Mouse (Mus musculus) ES-E14 (cell line): ENCODE data around the gene Nsd1. TPM values are rescaled to one million over a fixed set of nuclear protein-coding genes. Genes with fewer than 3 reads are reported as not detected.

Source experiments
- DNase-seq: peaks from one replicate; pipeline ENCODE4 v3.0.0-alpha.2; 2013; ENCODE audit warnings: low read depth, low spot score
- H3K27ac ChIP-seq: 2 replicates; pipeline ENCODE4 v1.5.1; 2012; ENCODE audit warnings: low read depth, mild to moderate bottlenecking, low read length, moderate library complexity, mixed read lengths; ENCODE audit not compliant: poor library complexity, insufficient read depth, severe bottlenecking
- H3K36me3 ChIP-seq: 2 replicates; pipeline ENCODE4 v1.6.1; 2012; ENCODE audit warnings: mild to moderate bottlenecking, low read length, moderate library complexity, mixed read lengths; ENCODE audit not compliant: control insufficient read depth, poor library complexity, insufficient read depth, severe bottlenecking
- H3K4me1 ChIP-seq, 2 experiments: fragments of 150-350 bp in 1 of 2; sonication (generic) in 1 of 2; 2 replicates each; pipeline ENCODE4 v1.6.1; 2012; ENCODE audit warnings: low read length in 2 of 2, mild to moderate bottlenecking in 1 of 2, mixed read lengths in 1 of 2; ENCODE audit not compliant: control insufficient read depth in 2 of 2, insufficient read depth in 2 of 2, poor library complexity in 1 of 2
- H3K4me3 ChIP-seq, 2 experiments: fragments of 150-350 bp in 1 of 2; sonication (generic) in 1 of 2; 2 replicates each; pipeline ENCODE4 v1.5.1; 2012; ENCODE audit warnings: low read length in 2 of 2, low read depth in 1 of 2, mild to moderate bottlenecking in 1 of 2, mixed read lengths in 1 of 2; ENCODE audit not compliant: insufficient read depth in 1 of 2, poor library complexity in 1 of 2, severe bottlenecking in 1 of 2
- H3K9ac ChIP-seq: 2 replicates; pipeline ENCODE4 v1.6.1; 2012; ENCODE audit warnings: low read depth, mild to moderate bottlenecking, low read length, mixed read lengths; ENCODE audit not compliant: poor library complexity, insufficient read depth, severe bottlenecking
- H3K9me3 ChIP-seq: fragments of 150-350 bp; sonication (generic); 2 replicates; pipeline ENCODE4 v1.6.1; 2012; ENCODE audit warnings: low read depth, mild to moderate bottlenecking, low read length; ENCODE audit not compliant: control insufficient read depth, insufficient read depth
- CHD2 ChIP-seq: IDR thresholded peaks from 2 replicates; pipeline ENCODE4 v1.6.1; 2014; ENCODE audit warnings: mild to moderate bottlenecking, low read depth, low read length, inconsistent platforms
- HCFC1 ChIP-seq: IDR thresholded peaks from 2 replicates; pipeline ENCODE4 v1.6.1; 2012; ENCODE audit warnings: low read length, inconsistent platforms, borderline replicate concordance; ENCODE audit not compliant: insufficient read depth
- MAFK ChIP-seq: IDR thresholded peaks from 2 replicates; pipeline ENCODE4 v1.6.1; 2014; ENCODE audit warnings: mild to moderate bottlenecking, low read depth, low read length, inconsistent platforms; ENCODE audit not compliant: insufficient read depth
- ZC3H11A ChIP-seq: IDR thresholded peaks from 2 replicates; pipeline ENCODE4 v1.6.1; 2012; ENCODE audit warnings: low read depth, mild to moderate bottlenecking, inconsistent platforms, low read length, borderline replicate concordance
- ZNF384 ChIP-seq: IDR thresholded peaks from 2 replicates; pipeline ENCODE4 v1.6.1; 2012; ENCODE audit warnings: low read depth, low read length, inconsistent platforms
- in situ Hi-C, 2 experiments: fragments of 600-800 bp; cut with MboI; formaldehyde crosslinking; loops; one replicate each; pipeline ENCODE4 v1.15.1; 2025; ENCODE audit warnings: low sequenced_read_pairs in 2 of 2, inconsistent platforms in 1 of 2; ENCODE audit not compliant: unreplicated experiment in 2 of 2
- total RNA-seq: library from RNA; depleted of rRNA; stranded (reverse); fragments of 300-350 nt; gene quantifications from 2 replicates; pipeline ENCODE4 v1.2.3, GENCODE M21; 2012

Gene Nsd1
- total RNA-seq, 1 experiment = 135 TPM

DNA sequence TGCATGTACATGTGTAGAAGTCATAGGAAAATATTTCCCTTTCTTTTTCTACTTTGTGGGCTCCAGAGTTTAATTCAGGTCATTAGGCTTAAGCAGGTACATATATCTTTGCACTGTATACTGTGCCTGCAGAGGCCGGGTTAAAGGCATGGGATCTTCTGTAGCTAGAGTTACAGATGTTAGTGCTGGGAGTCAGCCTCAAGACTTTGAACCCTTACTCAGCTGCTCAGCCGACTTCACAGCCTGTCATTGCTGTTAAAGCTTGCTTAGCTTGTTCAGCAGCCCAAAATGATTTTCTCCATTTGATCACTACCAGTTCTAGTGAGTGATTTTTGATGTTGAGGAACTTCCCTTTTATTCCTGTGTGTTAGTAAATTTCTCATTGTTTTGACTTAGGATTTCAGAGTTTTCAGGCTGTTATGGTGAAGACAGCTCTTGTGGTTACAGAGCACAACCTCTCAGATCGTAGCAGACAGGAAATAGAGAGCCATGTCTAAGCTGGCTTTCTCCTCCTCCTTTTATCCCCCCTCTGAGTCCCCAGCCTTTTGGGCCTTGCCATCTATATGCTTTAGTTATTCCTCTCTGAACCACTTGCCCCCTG, 45.6 kb downstream of the Nsd1 start:
- Histone ChIP-seq H3K9me3 (no peaks in the 10 kb centered on the region), H3K4me1 (peaks cover 2 to 11% of the 10 kb centered on the region in 2 experiments; a peak in 2 of 4 replicates), H3K36me3 (peaks cover 8% of the 10 kb centered on the region), H3K27ac (no peak overlapping the region), H3K9ac (no peak overlapping the region), H3K4me3 (no peak overlapping the region)
- in situ Hi-C loops = no loop called here
- no peak for TF ChIP-seq ZC3H11A
- no peak for DNase-seq

DNA sequence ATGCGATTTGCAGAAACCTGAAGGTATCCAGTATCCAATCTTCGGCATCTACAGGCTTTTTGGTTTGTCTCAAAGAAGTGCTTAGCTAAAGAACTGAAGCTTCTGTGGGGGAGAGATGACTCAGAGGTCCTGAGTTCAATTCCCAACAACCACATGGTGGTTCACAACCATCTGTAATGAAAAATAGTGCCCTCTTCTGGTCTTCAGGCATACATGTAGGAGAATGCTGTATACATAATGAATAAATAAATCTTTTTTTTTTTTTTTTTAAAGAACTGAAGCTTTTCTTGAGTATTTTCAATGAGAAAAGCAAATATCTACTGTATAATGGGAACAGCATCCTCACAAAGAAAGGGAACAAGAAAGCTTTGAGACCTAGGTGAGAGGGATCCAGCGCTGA, 49.1 kb downstream of the Nsd1 start:
- no peak overlapping the region for H3K9ac ChIP-seq
- peaks cover 0 to 2% of the 10 kb centered on the region in 2 experiments; a peak in 2 of 4 replicates for H3K4me1 ChIP-seq
- peaks cover 10% of the 10 kb centered on the region for H3K36me3 ChIP-seq
- DNase-seq = no peak
- no peaks in the 10 kb centered on the region for H3K9me3 ChIP-seq
- in situ Hi-C loops = no loop called here
- no peak overlapping the region for H3K27ac ChIP-seq
- TF ChIP-seq MAFK (no peak), HCFC1 (no peak), ZC3H11A (no peak), ZNF384 (no peak), CHD2 (no peak)
- H3K4me3 ChIP-seq = no peak overlapping the region

DNA sequence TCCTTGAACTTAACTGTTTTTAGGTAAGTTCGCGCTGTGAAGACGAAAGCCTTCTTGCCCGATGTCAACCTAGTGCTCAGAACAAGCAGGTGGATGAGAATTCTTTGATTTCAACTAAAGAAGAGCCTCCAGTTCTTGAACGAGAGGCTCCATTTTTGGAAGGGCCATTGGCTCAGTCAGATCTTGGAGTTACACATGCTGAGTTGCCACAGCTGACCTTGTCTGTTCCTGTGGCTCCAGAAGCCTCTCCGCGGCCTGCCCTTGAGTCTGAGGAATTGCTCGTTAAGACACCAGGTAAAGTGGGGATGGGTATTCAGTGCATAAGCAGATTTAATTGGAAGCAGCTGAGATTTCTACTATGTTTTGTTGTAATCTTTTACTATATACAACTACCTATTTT, 51.9 kb downstream of the Nsd1 start:
- Histone ChIP-seq H3K9me3 (no peaks in the 10 kb centered on the region), H3K4me3 (no peak overlapping the region), H3K27ac (no peak overlapping the region), H3K9ac (no peak overlapping the region), H3K36me3 (peaks cover 14% of the 10 kb centered on the region), H3K4me1 (no peaks in the 10 kb centered on the region; a peak in 2 of 4 replicates)
- TF ChIP-seq ZC3H11A (no peak), HCFC1 (no peak), MAFK (no peak), CHD2 (no peak), ZNF384 (no peak)
- no peak for DNase-seq
- in situ Hi-C loops = no loop called here

DNA sequence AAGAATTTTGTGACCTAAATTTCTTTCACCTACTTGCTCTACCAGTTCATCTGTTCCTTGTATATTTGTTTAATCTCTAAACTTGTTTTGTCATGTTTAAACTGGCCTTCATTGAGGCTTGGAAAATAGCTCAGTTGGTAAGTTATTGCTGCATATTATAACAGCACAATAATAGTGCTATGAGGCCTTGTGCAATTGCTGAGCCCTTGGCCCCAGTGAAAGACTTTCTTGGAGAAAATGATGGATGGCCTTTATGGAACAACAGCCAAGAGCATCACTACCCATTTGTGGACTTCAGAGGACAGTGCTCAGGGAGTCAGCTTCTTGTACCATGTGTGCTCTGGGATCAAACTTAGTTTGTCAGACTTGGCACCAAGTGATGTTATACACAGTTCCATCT, 52.5 kb downstream of the Nsd1 start:
- no peak for TF ChIP-seq CHD2
- no peak for TF ChIP-seq ZC3H11A
- TF ChIP-seq HCFC1 = no peak
- TF ChIP-seq ZNF384 = no peak
- no peak for TF ChIP-seq MAFK
- Histone ChIP-seq H3K4me1 (no peaks in the 10 kb centered on the region), H3K27ac (no peak overlapping the region), H3K9ac (no peak overlapping the region), H3K36me3 (peaks cover 14% of the 10 kb centered on the region), H3K9me3 (no peaks in the 10 kb centered on the region), H3K4me3 (no peak overlapping the region)
- in situ Hi-C loops = no loop called here
- no peak for DNase-seq

DNA sequence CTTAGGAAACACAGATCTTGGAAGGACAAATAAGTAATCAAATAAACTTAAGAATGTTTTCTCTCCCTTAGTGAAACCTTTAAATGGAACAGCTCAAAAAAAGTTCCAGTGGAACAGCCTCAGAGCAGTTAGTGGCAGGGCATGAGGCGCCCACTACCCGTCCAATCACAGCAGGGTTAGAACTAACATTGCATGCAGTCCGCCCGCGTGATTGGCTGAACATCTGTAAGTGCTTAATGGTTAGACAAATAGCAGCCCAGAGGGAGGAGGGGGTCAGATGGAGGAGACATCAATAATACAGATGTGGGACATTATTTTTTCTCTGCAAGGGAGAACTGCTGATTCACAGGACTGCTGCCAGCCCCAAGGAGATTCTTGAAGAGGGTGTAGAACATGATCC, 67.6 kb downstream of the Nsd1 start:
- Histone ChIP-seq H3K27ac (no peak overlapping the region), H3K9ac (no peak overlapping the region), H3K36me3 (peaks cover 20% of the 10 kb centered on the region), H3K4me1 (peaks cover 0 to 2% of the 10 kb centered on the region in 2 experiments; a peak in 1 of 4 replicates), H3K9me3 (no peaks in the 10 kb centered on the region), H3K4me3 (no peak overlapping the region)
- in situ Hi-C loops = no loop called here
- TF ChIP-seq ZC3H11A (no peak), ZNF384 (no peak), MAFK (no peak), HCFC1 (no peak)
- DNase-seq = no peak
